Mouse (Mus musculus) brain, adult 2 months (tissue): ENCODE measurements around the gene Dusp18.

Experiments used
- DNase-seq: peaks from one replicate; pipeline ENCODE4 v3.0.0; 2011; ENCODE audit warnings: low read depth, low spot score

The Dusp18 gene

GRCm38 (mm10) chr11:3894406-3895281, at the start of gene Dusp18, which contains the start of gene 4921536K21Rik:
Gene Dusp18, plus strand, starts transcription at chr11:3895240.
Gene 4921536K21Rik, minus strand, starts transcription at chr11:3895098.
- DNase-seq, result peak; percentile 96

GRCm38 (mm10) chr11:3846351-3846750, 48.7 kb upstream of the Dusp18 start:
- DNase-seq, result peak; percentile 65

GRCm38 (mm10) chr11:3849469-3850314, 45.3 kb upstream of the Dusp18 start:
- no peak for DNase-seq

GRCm38 (mm10) chr11:3850315-3850614, 44.8 kb upstream of the Dusp18 start:
- peak; percentile 79 for DNase-seq

GRCm38 (mm10) chr11:3850746-3851277, 44.2 kb upstream of the Dusp18 start:
- DNase-seq, result no peak

- peak; percentile 77 for DNase-seq
These were observed 43.2 kb upstream of the Dusp18 start for GRCm38 (mm10) chr11:3851872-3852271.

- DNase-seq, result no peak
These were observed 42.0 kb upstream of the Dusp18 start for GRCm38 (mm10) chr11:3853031-3853430.

GRCm38 (mm10) chr11:3853481-3854034, 41.5 kb upstream of the Dusp18 start:
- DNase-seq, result peak; percentile 99

GRCm38 (mm10) chr11:3854156-3854555, 40.9 kb upstream of the Dusp18 start:
- DNase-seq, result no peak

- DNase-seq, result peak; percentile 96
These were observed 39.2 kb upstream of the Dusp18 start for GRCm38 (mm10) chr11:3855846-3856245.

GRCm38 (mm10) chr11:3857902-3858301, 37.1 kb upstream of the Dusp18 start:
- DNase-seq, result no peak

- DNase-seq, result no peak
These were observed 35.3 kb upstream of the Dusp18 start for GRCm38 (mm10) chr11:3859778-3860177.

GRCm38 (mm10) chr11:3860361-3860760, 34.7 kb upstream of the Dusp18 start:
- no peak for DNase-seq

- DNase-seq, result peak; percentile 63
These were observed 32.2 kb upstream of the Dusp18 start for GRCm38 (mm10) chr11:3862661-3863453.

GRCm38 (mm10) chr11:3863454-3864112, 31.5 kb upstream of the Dusp18 start, which contains the start of gene Osbp2:
Gene Osbp2, minus strand, starts transcription at chr11:3863903.
- peak; percentile 93 for DNase-seq

- DNase-seq, result no peak
These were observed 30.7 kb upstream of the Dusp18 start for GRCm38 (mm10) chr11:3864343-3864742.

- peak; percentile 80 for DNase-seq
These were observed 18.6 kb upstream of the Dusp18 start for GRCm38 (mm10) chr11:3876419-3876818.

GRCm38 (mm10) chr11:3878660-3879059, 16.4 kb upstream of the Dusp18 start:
- no peak for DNase-seq

- DNase-seq, result peak; percentile 94
These were observed 15.2 kb upstream of the Dusp18 start for GRCm38 (mm10) chr11:3879836-3880235.

- DNase-seq, result no peak
These were observed 11.3 kb upstream of the Dusp18 start for GRCm38 (mm10) chr11:3883711-3884110.
